Mouse (Mus musculus) midbrain, embryonic 13.5 days (tissue): ENCODE data around the gene Wdr77. TPM values are rescaled to one million over a fixed set of nuclear protein-coding genes. Genes with fewer than 3 reads are reported as not detected.
"Not testable (repeated sequence)": the region's sequence is repeated elsewhere in the genome, so short reads cannot be mapped to it uniquely, and the experiment has no call there.

Experiments used
- ATAC-seq: fragments of 200-750 bp; cut with Nextera tagmentation; 2 replicates; pipeline ENCODE4 v1.8.0; 2017; ENCODE audit warnings: mild to moderate bottlenecking, moderate TSS enrichment, moderate library complexity
- H3K27ac ChIP-seq: fragments of 300-500 bp; sonication (generic); 2 replicates; pipeline ENCODE4 v1.5.1; 2015; ENCODE audit warnings: inconsistent platforms, mild to moderate bottlenecking, moderate library complexity
- H3K27me3 ChIP-seq: fragments of 300-500 bp; sonication (generic); 2 replicates; pipeline ENCODE4 v1.6.1; 2015; ENCODE audit warnings: mild to moderate bottlenecking, inconsistent platforms
- H3K36me3 ChIP-seq: fragments of 300-500 bp; sonication (generic); 2 replicates; pipeline ENCODE4 v1.6.1; 2015; ENCODE audit warnings: mild to moderate bottlenecking, inconsistent platforms
- H3K4me1 ChIP-seq: fragments of 300-500 bp; sonication (generic); replicated peaks from 2 replicates; pipeline ENCODE4 v1.6.1; 2015; ENCODE audit warnings: inconsistent platforms
- H3K4me2 ChIP-seq: fragments of 300-500 bp; sonication (generic); replicated peaks from 2 replicates; pipeline ENCODE4 v1.6.1; 2015; ENCODE audit warnings: moderate library complexity, mild to moderate bottlenecking, inconsistent platforms
- H3K4me3 ChIP-seq: fragments of 300-500 bp; sonication (generic); replicated peaks from 2 replicates; pipeline ENCODE4 v1.5.1; 2015; ENCODE audit warnings: mild to moderate bottlenecking, inconsistent platforms
- H3K9ac ChIP-seq: fragments of 300-500 bp; sonication (generic); replicated peaks from 2 replicates; pipeline ENCODE4 v1.6.1; 2015; ENCODE audit warnings: mild to moderate bottlenecking, inconsistent platforms
- H3K9me3 ChIP-seq: fragments of 300-500 bp; sonication (generic); 2 replicates; pipeline ENCODE4 v1.6.1; 2016; ENCODE audit warnings: mild to moderate bottlenecking, inconsistent platforms
- WGBS: fragments of 180-500 bp; shearing (Covaris S2); methylation state at CpG from one replicate; pipeline ENCODE4 v1.1.7; 2015; 5-methylcytosine and 5-hydroxymethylcytosine counted together
- polyA plus RNA-seq: library from polyadenylated mRNA; unstranded; fragments of >200 nt; fragmentation: Nextera tagmentation; extraction: Ambion mirVana; gene quantifications from 2 replicates; pipeline ENCODE4 v1.2.1, GENCODE M21; 2015

Wdr77 gene
- polyA plus RNA-seq, 1 experiment from 2014 or later = 107 TPM

DNA sequence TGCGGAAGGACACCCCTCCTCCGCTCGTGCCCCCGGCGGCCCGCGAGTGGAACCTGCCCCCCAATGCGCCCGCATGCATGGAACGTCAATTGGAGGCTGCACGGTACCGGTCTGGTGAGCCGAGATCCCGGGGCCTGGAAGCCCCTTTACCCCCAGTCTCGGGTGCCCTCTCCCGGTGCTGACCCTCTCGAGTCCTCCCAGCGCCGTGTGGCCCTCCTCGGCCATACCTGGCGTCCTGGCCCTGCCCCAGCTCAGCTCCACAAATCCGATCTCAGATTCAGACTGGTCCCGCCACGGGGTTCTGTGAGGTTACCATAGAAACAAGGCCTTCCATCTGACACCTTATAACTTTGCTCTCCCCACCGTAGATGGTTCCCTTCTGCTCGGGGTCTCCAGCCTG is 416 bp downstream of the Wdr77 start:
- WGBS = 0% methylated on average over 26 of the region's 26 CpGs
- no peaks in the 10 kb centered on the region for H3K9me3 ChIP-seq
- H3K27me3 ChIP-seq = no peaks in the 10 kb centered on the region
- H3K4me1 ChIP-seq = peaks cover 41% of the 10 kb centered on the region
- peak overlapping the region; percentile 96 for H3K9ac ChIP-seq
- peak overlapping the region; percentile 94 for H3K4me3 ChIP-seq
- H3K36me3 ChIP-seq = peaks cover 40% of the 10 kb centered on the region
- peak; percentile 90 for ATAC-seq
- peak overlapping the region; percentile 89 for H3K4me2 ChIP-seq
- peak overlapping the region; percentile 74 for H3K27ac ChIP-seq

DNA sequence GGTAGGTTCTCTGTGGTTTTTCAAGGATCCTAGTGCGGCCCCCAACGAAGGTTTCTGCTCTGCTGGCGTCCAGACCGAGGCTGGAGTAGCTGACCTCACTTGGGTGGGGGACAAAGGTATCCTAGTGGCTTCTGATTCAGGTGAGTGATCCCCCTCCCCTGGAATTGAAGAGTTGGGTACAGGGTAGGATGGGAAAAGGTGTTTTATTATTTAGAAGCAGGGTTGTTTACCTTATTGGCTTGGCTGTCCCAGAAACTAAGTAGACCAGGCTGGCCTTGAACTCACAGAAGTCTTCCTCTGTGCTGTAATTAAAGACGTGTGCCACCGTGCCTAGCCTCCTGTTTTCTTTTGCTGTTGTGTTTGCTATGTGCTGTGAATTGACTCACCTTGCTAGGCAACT is 830 bp downstream of the Wdr77 start, which contains the start of gene Atp5f1:
Gene Atp5f1 (minus strand): TSS at position 101 of the 400 bp plus-strand sequence.
- peaks cover 40% of the 10 kb centered on the region for H3K36me3 ChIP-seq
- peak within 1 kb of the TSS; percentile 97 for H3K9ac ChIP-seq
- peaks cover 41% of the 10 kb centered on the region for H3K4me1 ChIP-seq
- ATAC-seq = no peak
- WGBS = 7% methylated on average over 6 of the region's 6 CpGs
- H3K9me3 ChIP-seq = no peaks in the 10 kb centered on the region
- H3K27me3 ChIP-seq = no peaks in the 10 kb centered on the region
- peak within 1 kb of the TSS; percentile 86 for H3K27ac ChIP-seq
- peak within 1 kb of the TSS; percentile 94 for H3K4me3 ChIP-seq
- peak within 1 kb of the TSS; percentile 89 for H3K4me2 ChIP-seq

DNA sequence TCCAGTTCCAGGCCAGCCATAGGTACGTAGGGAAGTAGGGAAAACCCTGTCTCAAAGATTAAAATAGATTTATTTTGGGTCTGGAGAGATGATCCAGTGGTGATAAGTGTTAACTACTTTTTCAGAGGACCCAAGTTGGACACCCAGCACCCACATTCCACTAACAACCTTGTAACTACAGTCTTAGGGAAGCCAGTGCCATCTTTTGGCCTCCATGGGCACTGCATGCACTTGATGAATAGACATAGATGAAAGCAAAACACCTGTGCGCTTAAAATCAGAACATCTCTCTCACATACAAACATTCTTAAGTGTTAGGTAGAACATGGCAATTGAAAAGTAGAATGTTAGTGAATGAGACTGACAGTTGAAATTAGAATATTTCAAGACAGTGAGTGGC is 1.5 kb downstream of the Wdr77 start:
- Histone ChIP-seq H3K27ac (no peak overlapping the region), H3K4me1 (peaks cover 41% of the 10 kb centered on the region), H3K36me3 (peaks cover 45% of the 10 kb centered on the region), H3K27me3 (no peaks in the 10 kb centered on the region), H3K9ac (no peak overlapping the region), H3K9me3 (no peaks in the 10 kb centered on the region), H3K4me2 (peak overlapping the region; percentile 89), H3K4me3 (peak overlapping the region; percentile 94; the same call in 1 of the 2 replicates)
- 99% methylated on average over 2 of the region's 2 CpGs for WGBS
- ATAC-seq = no peak

DNA sequence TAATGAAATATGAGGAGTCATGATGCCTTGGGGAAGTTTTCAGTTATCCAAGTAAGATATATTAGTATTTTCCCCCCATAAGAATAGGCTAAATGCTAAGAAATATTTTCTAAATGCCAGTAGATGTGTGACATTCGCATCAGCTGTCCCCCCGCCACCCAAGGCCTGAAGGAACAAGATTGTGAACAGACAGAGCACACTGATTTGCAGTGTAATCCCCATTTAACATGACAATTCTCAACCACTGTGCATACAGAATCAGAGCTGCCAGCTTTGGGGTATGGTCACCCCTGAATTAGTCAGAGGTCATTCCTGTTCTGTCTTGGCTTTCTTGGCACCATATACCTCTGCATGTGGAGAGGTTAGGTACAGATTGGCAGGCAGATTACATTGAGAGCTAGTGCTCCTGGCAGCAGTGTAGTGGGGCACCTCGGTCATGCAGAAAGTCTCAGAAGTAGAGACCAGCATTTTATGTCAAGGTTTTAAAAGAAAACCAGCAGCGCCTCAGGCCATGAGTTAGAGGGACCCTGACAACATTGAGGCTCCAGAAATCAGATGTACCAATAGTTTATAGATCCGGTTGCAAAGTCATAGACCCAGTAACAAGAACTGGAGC is 12.8 kb downstream of the Wdr77 start:
- 82% methylated on average over 5 of the region's 5 CpGs for WGBS
- ATAC-seq = no peak
- no peaks in the 10 kb centered on the region for H3K9me3 ChIP-seq
- no peak overlapping the region for H3K4me3 ChIP-seq
- H3K9ac ChIP-seq = no peak overlapping the region
- peaks cover 33% of the 10 kb centered on the region for H3K36me3 ChIP-seq
- H3K4me2 ChIP-seq = no peak overlapping the region
- H3K4me1 ChIP-seq = no peaks in the 10 kb centered on the region
- H3K27me3 ChIP-seq = no peaks in the 10 kb centered on the region
- no peak overlapping the region for H3K27ac ChIP-seq

DNA sequence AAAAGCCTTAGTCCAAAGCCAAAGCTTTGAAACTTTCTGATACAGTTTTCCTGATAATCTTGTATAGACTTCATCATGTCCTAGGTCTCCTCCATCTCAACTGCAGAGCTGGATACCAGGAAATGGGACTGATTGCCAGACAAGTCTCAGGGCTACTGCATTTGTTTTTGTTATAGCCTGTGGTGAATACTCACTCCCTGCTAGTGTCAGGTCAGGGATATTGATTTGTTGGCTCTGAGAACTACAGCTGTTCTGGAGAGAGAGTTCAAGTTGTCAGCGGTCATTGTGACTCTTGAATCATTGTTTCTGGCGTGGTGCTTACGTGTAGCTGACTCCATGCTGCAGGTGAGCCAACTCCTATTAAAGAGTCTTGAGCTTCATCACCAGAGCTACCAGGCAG is 14.2 kb downstream of the Wdr77 start, which contains the start of gene Ovgp1:
Gene Ovgp1 (plus strand): TSS at position 301 of the 400 bp plus-strand sequence.
- no peaks in the 10 kb centered on the region for H3K9me3 ChIP-seq
- WGBS = 87% methylated on average over 3 of the region's 3 CpGs

DNA sequence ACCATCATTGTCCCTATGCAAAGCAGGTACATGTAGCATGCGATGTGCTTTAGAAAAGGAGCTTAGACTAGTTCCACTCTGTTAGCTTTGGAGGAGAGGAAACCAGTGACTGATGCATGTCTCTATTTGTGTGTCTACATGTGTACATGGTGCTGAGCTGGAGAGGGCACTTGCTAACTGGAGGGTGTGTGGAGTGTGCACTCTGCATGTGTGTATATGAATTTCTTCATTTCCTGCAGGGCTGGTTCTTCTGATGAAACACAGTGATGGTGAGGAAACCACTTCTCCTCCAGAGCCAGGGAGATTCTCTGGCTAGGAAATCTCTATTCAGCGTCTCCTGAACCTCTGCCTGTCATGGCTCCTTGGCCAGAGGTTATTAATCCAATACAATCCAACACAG is 15.0 kb downstream of the Wdr77 start:
- ATAC-seq = no peak
- Histone ChIP-seq H3K27ac (no peak overlapping the region), H3K4me1 (no peaks in the 10 kb centered on the region), H3K9ac (no peak overlapping the region), H3K4me3 (no peak overlapping the region), H3K9me3 (no peaks in the 10 kb centered on the region), H3K4me2 (no peak overlapping the region), H3K27me3 (no peaks in the 10 kb centered on the region), H3K36me3 (peaks cover 11% of the 10 kb centered on the region)
- 88% methylated on average over 2 of the region's 2 CpGs for WGBS

More for the DNA sequence above, 14.2 kb downstream of the Wdr77 start, which contains the start of gene Ovgp1:
- Histone ChIP-seq H3K27me3 (no peaks in the 10 kb centered on the region), H3K27ac (no peak within 1 kb of the TSS), H3K4me2 (no peak within 1 kb of the TSS), H3K9ac (no peak within 1 kb of the TSS), H3K36me3 (peaks cover 19% of the 10 kb centered on the region), H3K4me3 (no peak within 1 kb of the TSS), H3K4me1 (no peaks in the 10 kb centered on the region)
- ATAC-seq = no peak

DNA sequence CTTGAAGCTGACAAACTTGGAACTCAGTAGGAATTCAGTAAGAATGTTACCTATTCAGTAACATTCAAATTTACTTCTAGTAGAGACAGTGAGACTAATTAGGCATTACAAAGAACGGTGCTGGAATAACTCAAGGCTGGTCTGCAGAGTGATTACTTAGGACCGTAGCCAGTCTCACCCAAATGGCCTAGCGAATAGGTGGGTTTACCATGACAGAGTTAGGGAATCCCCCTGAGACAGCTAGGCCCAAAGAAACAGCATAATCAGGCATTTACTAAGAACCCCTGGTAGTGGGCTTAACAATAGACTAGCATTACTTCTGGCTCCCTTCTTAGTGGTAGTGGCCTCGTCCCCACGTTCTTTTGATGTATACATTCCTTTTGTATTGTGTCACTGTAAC is 30.4 kb downstream of the Wdr77 start:
- H3K9me3 ChIP-seq, H3K27me3 ChIP-seq, H3K4me1 ChIP-seq, H3K27ac ChIP-seq, H3K4me2 ChIP-seq, H3K4me3 ChIP-seq, H3K36me3 ChIP-seq, H3K9ac ChIP-seq, ATAC-seq: not testable (repeated sequence)
- 38% methylated on average over 5 of the region's 5 CpGs for WGBS

DNA sequence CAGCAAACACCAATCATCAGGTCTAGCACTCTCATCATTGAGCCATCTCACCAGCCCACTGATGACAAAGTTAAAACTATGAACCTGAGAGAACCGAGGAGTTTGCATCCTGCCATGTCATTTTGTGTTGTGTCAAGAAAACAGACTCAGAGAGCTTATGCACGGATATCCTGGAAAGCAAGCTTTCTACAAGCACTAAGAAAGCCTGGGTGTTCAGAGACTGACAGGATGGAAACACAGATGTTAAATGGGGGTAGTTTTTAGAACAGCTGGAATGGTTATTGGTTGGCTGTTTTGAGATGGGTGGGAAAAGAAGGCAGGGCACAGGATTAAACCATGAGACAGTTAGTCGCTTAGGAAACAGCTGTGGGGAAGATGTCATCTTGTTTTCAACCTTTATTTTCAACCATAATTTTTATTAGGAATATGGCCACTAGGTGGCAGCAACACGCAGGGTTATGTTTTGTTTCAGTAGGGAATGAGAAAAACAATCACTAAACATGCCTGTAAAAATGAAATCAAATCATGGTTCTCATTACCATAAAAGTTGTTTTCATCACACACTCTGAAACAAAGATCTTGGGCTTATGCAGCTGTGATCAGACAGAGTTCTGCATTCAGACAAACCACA is 32.6 kb downstream of the Wdr77 start:
- no peak overlapping the region for H3K27ac ChIP-seq
- no peaks in the 10 kb centered on the region for H3K4me1 ChIP-seq
- no peak for ATAC-seq
- no peaks in the 10 kb centered on the region for H3K36me3 ChIP-seq
- 29% methylated on average over 4 of the region's 4 CpGs for WGBS
- no peak overlapping the region for H3K9ac ChIP-seq
- H3K9me3 ChIP-seq = no peaks in the 10 kb centered on the region
- H3K4me3 ChIP-seq = no peak overlapping the region
- H3K4me2 ChIP-seq = no peak overlapping the region
- H3K27me3 ChIP-seq = no peaks in the 10 kb centered on the region

DNA sequence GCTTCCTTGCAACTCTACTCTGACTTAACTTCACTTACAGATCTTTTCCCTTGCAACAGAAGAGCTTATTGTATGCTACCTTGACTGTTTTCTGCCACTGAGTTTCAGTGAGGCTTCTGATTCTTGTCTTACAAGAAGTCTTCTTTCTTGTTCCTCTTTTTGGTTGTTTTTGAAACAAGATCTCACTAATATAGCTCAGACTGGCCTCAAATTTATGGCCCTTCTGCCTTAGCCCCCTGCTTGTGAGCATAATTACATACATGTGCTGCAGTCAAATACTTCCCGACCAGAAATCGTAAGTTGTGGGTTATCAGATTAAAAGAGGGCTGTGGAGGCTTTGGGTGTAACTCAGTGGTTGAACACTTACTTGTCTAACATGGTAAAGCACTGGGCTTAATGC is 35.6 kb downstream of the Wdr77 start:
- Histone ChIP-seq H3K4me3 (no peak overlapping the region), H3K27ac (no peak overlapping the region), H3K4me2 (no peak overlapping the region), H3K9ac (no peak overlapping the region), H3K9me3 (no peaks in the 10 kb centered on the region), H3K27me3 (no peaks in the 10 kb centered on the region), H3K36me3 (no peaks in the 10 kb centered on the region), H3K4me1 (no peaks in the 10 kb centered on the region)
- no peak for ATAC-seq
- 89% methylated on average over 2 of the region's 2 CpGs for WGBS

DNA sequence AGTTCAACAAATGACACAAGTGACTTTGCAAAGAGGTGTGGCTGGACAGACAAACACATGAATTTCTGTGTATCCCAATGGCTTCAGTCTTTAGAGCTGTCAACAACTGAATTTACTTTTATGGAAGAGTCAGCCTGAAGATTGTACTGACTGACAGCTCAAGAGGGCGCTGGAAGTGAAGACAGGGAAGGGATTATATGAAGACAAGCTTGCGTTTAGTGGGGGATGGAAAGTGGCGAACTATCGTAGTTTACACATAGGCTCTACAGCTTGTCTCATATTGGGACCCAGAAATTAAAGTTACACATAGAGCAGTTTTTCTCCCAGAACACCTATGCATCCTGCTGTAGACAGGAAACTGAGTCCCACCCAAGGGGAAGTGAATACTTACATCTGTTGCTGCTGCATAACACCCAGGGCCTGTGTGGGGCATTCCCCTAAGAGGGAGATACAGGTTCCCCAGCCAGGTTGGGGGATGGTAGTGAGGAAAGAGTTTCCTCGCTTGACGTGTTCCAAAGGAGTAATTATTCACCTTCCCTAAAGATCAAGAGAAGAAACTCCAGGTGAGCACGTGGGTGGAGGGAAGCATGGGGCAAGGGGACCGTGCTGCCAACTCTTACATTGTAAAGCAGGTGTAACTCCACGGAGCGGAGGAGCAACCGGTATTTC is 41.7 kb downstream of the Wdr77 start:
- H3K4me3 ChIP-seq = peak overlapping the region; percentile 24
- WGBS = 16% methylated on average over 11 of the region's 11 CpGs
- H3K9me3 ChIP-seq = no peaks in the 10 kb centered on the region
- no peak overlapping the region for H3K27ac ChIP-seq
- no peaks in the 10 kb centered on the region for H3K27me3 ChIP-seq
- H3K4me1 ChIP-seq = peaks cover 11% of the 10 kb centered on the region
- H3K9ac ChIP-seq = no peak overlapping the region
- peak; percentile 57 for ATAC-seq
- H3K4me2 ChIP-seq = peak overlapping the region; percentile 53
- no peaks in the 10 kb centered on the region for H3K36me3 ChIP-seq

DNA sequence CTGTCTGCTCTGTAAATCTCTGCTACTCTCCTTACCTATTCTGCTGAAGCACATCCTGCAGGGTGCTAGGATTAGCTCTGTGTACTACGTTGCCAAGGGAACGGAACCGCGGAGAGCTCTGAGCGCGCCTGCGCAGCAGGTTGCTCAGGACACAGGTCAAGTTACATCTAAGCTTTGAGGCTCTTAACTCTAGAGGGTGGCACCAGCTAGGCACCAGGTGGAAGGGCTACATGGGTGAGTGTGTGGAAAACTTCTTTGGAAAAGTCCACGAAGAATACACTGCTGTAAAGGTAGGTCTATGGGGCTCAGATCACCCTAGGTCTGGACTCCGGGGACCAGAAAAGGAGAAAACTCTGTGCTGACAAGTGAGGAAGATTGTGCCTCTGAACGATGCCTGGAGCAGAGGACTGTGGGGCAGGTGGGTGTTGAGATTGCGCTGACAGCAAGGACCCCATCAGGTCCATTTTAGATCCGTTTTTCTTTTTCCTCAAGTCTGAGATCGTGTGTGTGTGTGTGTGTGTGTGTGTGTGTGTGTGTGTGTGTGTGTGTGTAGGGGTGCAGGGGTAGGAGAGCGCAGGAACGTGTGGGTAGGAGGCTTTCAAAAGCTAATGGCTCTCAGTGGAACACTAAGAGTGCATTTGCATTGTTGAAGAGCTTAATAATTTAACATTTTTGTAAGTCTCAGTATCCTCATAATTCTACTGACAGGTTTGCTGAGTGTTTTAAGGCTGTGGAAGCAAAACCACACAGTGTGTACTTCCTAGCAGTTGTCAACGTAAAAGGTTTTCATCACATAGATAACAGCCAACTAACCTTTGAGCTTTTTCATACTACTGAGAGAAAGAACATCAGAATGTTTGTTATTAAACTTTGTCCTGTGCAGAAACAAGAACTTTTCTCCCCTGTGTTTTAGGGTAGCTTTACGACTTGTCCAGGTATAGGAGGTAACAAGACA is 42.5 kb downstream of the Wdr77 start:
- Histone ChIP-seq H3K9me3 (no peaks in the 10 kb centered on the region), H3K36me3 (no peaks in the 10 kb centered on the region), H3K9ac (no peak overlapping the region), H3K27ac (no peak overlapping the region), H3K4me1 (peaks cover 11% of the 10 kb centered on the region), H3K27me3 (no peaks in the 10 kb centered on the region), H3K4me3 (peak overlapping the region; percentile 24), H3K4me2 (peak overlapping the region; percentile 53)
- peak; percentile 97 for ATAC-seq
- WGBS = 20% methylated on average over 17 of the region's 17 CpGs
